Mouse (Mus musculus) heart, adult 2 months (tissue): ENCODE measurements around the gene Tmem30a. TPM values are rescaled to one million over a fixed set of nuclear protein-coding genes. Genes with fewer than 3 reads are reported as not detected.

Experiments used
- DNase-seq, 2 experiments: peaks; one replicate each; pipeline ENCODE4 v3.0.0; 2021
- H3K27ac ChIP-seq: fragments of 200-600 bp; 2 replicates; pipeline ENCODE4 v1.8.1; 2022
- H3K27me3 ChIP-seq: fragments of 200-500 bp; 2 replicates; pipeline ENCODE4 v1.6.1; 2012; ENCODE audit warnings: mild to moderate bottlenecking, low read length, inconsistent platforms, mixed read lengths; ENCODE audit not compliant: control insufficient read depth, insufficient read depth
- H3K36me3 ChIP-seq: fragments of 200-500 bp; 2 replicates; pipeline ENCODE4 v1.6.1; 2012; ENCODE audit warnings: low read length, inconsistent platforms; ENCODE audit not compliant: control insufficient read depth, insufficient read depth
- H3K4me1 ChIP-seq: fragments of 200-500 bp; 2 replicates; pipeline ENCODE4 v1.6.1; 2011; ENCODE audit warnings: low read length; ENCODE audit not compliant: control insufficient read depth, insufficient read depth
- H3K4me3 ChIP-seq: fragments of 200-600 bp; 2 replicates; pipeline ENCODE4 v1.8.1; 2022
- H3K79me2 ChIP-seq: fragments of 200-500 bp; replicated peaks from 2 replicates; pipeline ENCODE4 v1.6.1; 2012; ENCODE audit warnings: mild to moderate bottlenecking, inconsistent platforms, low read length, moderate library complexity, mixed read lengths; ENCODE audit not compliant: control insufficient read depth, insufficient read depth
- H3K9ac ChIP-seq: fragments of 200-500 bp; 2 replicates; pipeline ENCODE4 v1.6.1; 2012; ENCODE audit warnings: low read depth, mild to moderate bottlenecking, control low read depth, inconsistent platforms, low read length, mixed read lengths
- CTCF ChIP-seq: fragments of 200-600 bp; IDR thresholded peaks from 2 replicates; pipeline ENCODE4 v1.8.1; 2022; ENCODE audit warnings: antibody characterized with exemption, mild to moderate bottlenecking, moderate library complexity
- EP300 ChIP-seq: fragments of 200-500 bp; IDR thresholded peaks from 2 replicates; pipeline ENCODE4 v1.6.1; 2011; ENCODE audit warnings: low read depth, low read length, control low read depth; ENCODE audit not compliant: insufficient read depth
- POLR2A ChIP-seq: fragments of 200-500 bp; IDR thresholded peaks from 2 replicates; pipeline ENCODE4 v1.6.1; 2011; ENCODE audit warnings: mild to moderate bottlenecking, low read depth, low read length, control low read depth; ENCODE audit not compliant: insufficient read depth
- WGBS: fragments of 180-500 bp; shearing (Covaris S2); methylation state at CpG from one replicate; pipeline ENCODE4 v1.1.7; 2018; 5-methylcytosine and 5-hydroxymethylcytosine counted together
- intact Hi-C: fragments of 180-260 bp; cut with DNase I; formaldehyde crosslinking; loops from one replicate; pipeline ENCODE4 v1.15.1; 2025
- polyA plus RNA-seq: library from polyadenylated mRNA; depleted of rRNA; stranded (reverse); fragments of >200 nt; gene quantifications from 2 replicates; pipeline ENCODE4 v1.2.3, GENCODE M21; 2012
- total RNA-seq, 2 experiments: library from RNA; stranded (reverse); gene quantifications; 2 replicates each; pipeline ENCODE4 v1.2.3; 2021

Tmem30a gene
- total and polyA plus RNA-seq, 3 experiments = 23.6 to 65.5 (median 56.0) TPM

- Histone ChIP-seq H3K27ac (no peak overlapping the region; the same call in 1 of the 2 replicates), H3K9ac (no peak overlapping the region), H3K36me3 (peaks cover 6% of the 10 kb centered on the region; the same call in 1 of the 2 replicates), H3K27me3 (no peaks in the 10 kb centered on the region), H3K4me3 (no peak overlapping the region; the same call in 1 of the 2 replicates), H3K4me1 (peaks cover 3% of the 10 kb centered on the region), H3K79me2 (no peaks in the 10 kb centered on the region)
- 38% methylated on average over 23 of the region's 23 CpGs for whole genome bisulfite sequencing
- TF ChIP-seq POLR2A = no peak
- TF ChIP-seq CTCF = no peak
- no peak for TF ChIP-seq EP300
- no peak for DNase-seq
- intact Hi-C loops = no loop called here
Observed at GRCm38 (mm10) chr9:79829842-79830800, 36.8 kb upstream of the Tmem30a start.

- peaks cover 3% of the 10 kb centered on the region for H3K4me1 ChIP-seq
- no peaks in the 10 kb centered on the region for H3K79me2 ChIP-seq
- no peak for DNase-seq
- H3K4me3 ChIP-seq = no peak overlapping the region
- H3K27ac ChIP-seq = no peak overlapping the region
- H3K9ac ChIP-seq = no peak overlapping the region
- peaks cover 6% of the 10 kb centered on the region; the same call in 1 of the 2 replicates for H3K36me3 ChIP-seq
- WGBS = 74% methylated on average over 2 of the region's 2 CpGs
- no peaks in the 10 kb centered on the region for H3K27me3 ChIP-seq
- intact Hi-C loops = no loop called here
- no peak for TF ChIP-seq EP300
- no peak for TF ChIP-seq CTCF
- TF ChIP-seq POLR2A = no peak
Observed at GRCm38 (mm10) chr9:79827072-79827471, 33.8 kb upstream of the Tmem30a start.

GRCm38 (mm10) chr9:79825526-79825925, 32.2 kb upstream of the Tmem30a start:
- DNase-seq = no peak
- intact Hi-C loops = no loop called here
- peaks cover 4% of the 10 kb centered on the region; the same call in 1 of the 2 replicates for H3K36me3 ChIP-seq
- H3K4me1 ChIP-seq = peaks cover 1% of the 10 kb centered on the region; the same call in 1 of the 2 replicates
- H3K9ac ChIP-seq = no peak overlapping the region
- no peak overlapping the region for H3K27ac ChIP-seq
- H3K4me3 ChIP-seq = no peak overlapping the region
- no peaks in the 10 kb centered on the region for H3K79me2 ChIP-seq
- WGBS = 94% methylated on average over 7 of the region's 7 CpGs
- H3K27me3 ChIP-seq = no peaks in the 10 kb centered on the region
- TF ChIP-seq POLR2A (no peak), CTCF (no peak), EP300 (no peak)

GRCm38 (mm10) chr9:79823856-79824255, 30.5 kb upstream of the Tmem30a start:
- Histone ChIP-seq H3K4me3 (no peak overlapping the region), H3K36me3 (no peaks in the 10 kb centered on the region), H3K27ac (no peak overlapping the region), H3K27me3 (no peaks in the 10 kb centered on the region), H3K79me2 (no peaks in the 10 kb centered on the region), H3K9ac (no peak overlapping the region), H3K4me1 (no peaks in the 10 kb centered on the region)
- DNase-seq = no peak
- intact Hi-C loops = no loop called here
- WGBS = 81% methylated on average over 2 of the region's 2 CpGs
- TF ChIP-seq POLR2A (no peak), EP300 (no peak), CTCF (no peak)

GRCm38 (mm10) chr9:79823438-79823837, 30.1 kb upstream of the Tmem30a start:
- H3K9ac ChIP-seq = no peak overlapping the region
- no peak overlapping the region for H3K27ac ChIP-seq
- no peaks in the 10 kb centered on the region for H3K27me3 ChIP-seq
- no peaks in the 10 kb centered on the region for H3K79me2 ChIP-seq
- H3K4me3 ChIP-seq = no peak overlapping the region
- H3K4me1 ChIP-seq = no peaks in the 10 kb centered on the region
- no peak for DNase-seq
- intact Hi-C loops = no loop called here
- TF ChIP-seq POLR2A (no peak), EP300 (no peak), CTCF (no peak)
- H3K36me3 ChIP-seq = no peaks in the 10 kb centered on the region
- 64% methylated on average over 4 of the region's 4 CpGs for WGBS

GRCm38 (mm10) chr9:79816464-79816863, 23.2 kb upstream of the Tmem30a start:
- Histone ChIP-seq H3K4me1 (no peaks in the 10 kb centered on the region), H3K9ac (no peak overlapping the region), H3K79me2 (no peaks in the 10 kb centered on the region; the same call in 1 of the 2 replicates), H3K27ac (no peak overlapping the region), H3K36me3 (no peaks in the 10 kb centered on the region), H3K4me3 (no peak overlapping the region), H3K27me3 (no peaks in the 10 kb centered on the region)
- intact Hi-C loops = no loop called here
- no peak for DNase-seq
- WGBS = 77% methylated on average over 5 of the region's 5 CpGs
- TF ChIP-seq CTCF (no peak), EP300 (no peak), POLR2A (no peak)
